Mouse (Mus musculus) cerebellum, adult 2 months (tissue): ENCODE data around the gene Saxo1.

Source experiments
- CTCF ChIP-seq: fragments of 200-500 bp; IDR thresholded peaks from 2 replicates; pipeline ENCODE4 v1.5.1; 2011; ENCODE audit warnings: low read depth, mild to moderate bottlenecking, control low read depth, low read length, moderate library complexity, borderline replicate concordance; ENCODE audit not compliant: insufficient read depth
- POLR2A ChIP-seq: fragments of 200-500 bp; IDR thresholded peaks from 2 replicates; pipeline ENCODE4 v1.6.1; 2011; ENCODE audit warnings: low read length, control low read depth, borderline replicate concordance; ENCODE audit not compliant: insufficient read depth

- TF ChIP-seq POLR2A (no peak), CTCF (no peak)
Measured at GRCm38 (mm10) chr4:86425581-86425980, 132.5 kb downstream of the Saxo1 start.
